ENCODE assay signal across 10 mouse cellular contexts in genomic region chr3:55543929-55544684, GRCm38 (mm10).
A peak's percentile ranks its signal among the peaks of the same experiment; 100 is the strongest.
DNase-seq lines count a peak whose midpoint lies in the region; ATAC-seq lines count a peak whose summit lies in the region.
"Had no signal": no experiment of that assay in that cellular context is flagged by ENCODE, and none has a peak within 500 bp of the region (broad histone marks: within the 10 kb centered on the region; RNA-seq: fewer than 3 reads in every experiment).

No protein-coding gene starts in this region.

- no peak overlapping the region for H3K9ac ChIP-seq in heart, embryonic 13.5 days
- no peak overlapping the region for H3K9ac ChIP-seq in embryonic facial prominence, embryonic 14.5 days (ENCODE audit: low read depth, low read length)

- H3K27ac ChIP-seq in heart, embryonic 13.5 days (replicated peaks), result no peak overlapping the region; the same call in 1 of the 2 replicates
- no peak overlapping the region for H3K27ac ChIP-seq in embryonic facial prominence, embryonic 14.5 days (replicated peaks; ENCODE audit: low read depth, low read length)

- DNase-seq in heart, postnatal 10 days, result no peak
- DNase-seq in NIH3T3 (ENCODE audit: low read depth), result peak; percentile 25
- no peak for DNase-seq in embryonic facial prominence, embryonic 14.5 days (ENCODE audit: low spot score)
- no peak for DNase-seq in gastrocnemius, adult 8-10 months (ENCODE audit: low spot score in 2 of 2)
- no peak for DNase-seq in testis, postnatal 14 days (ENCODE audit: low spot score)
- no peak for DNase-seq in Muller cell, postnatal 12 days (ENCODE audit: inconsistent ontology term)
- DNase-seq: cerebellum, adult 18-20 months; thymus, postnatal 14 days had no signal

- H3K4me1 ChIP-seq in heart, embryonic 13.5 days, result peaks cover 34% of the 10 kb centered on the region
- H3K4me1 ChIP-seq in embryonic facial prominence, embryonic 14.5 days (ENCODE audit: control insufficient read depth, insufficient read depth, low read length), result peaks cover 34% of the 10 kb centered on the region

- WGBS in heart, embryonic 13.5 days, result 20% methylated on average over 13 of the region's 13 CpGs
- WGBS in embryonic facial prominence, embryonic 14.5 days, result 52% methylated on average over 13 of the region's 13 CpGs

- peak overlapping the region; percentile 7 for H3K4me2 ChIP-seq in heart, embryonic 13.5 days
- no peak overlapping the region for H3K4me2 ChIP-seq in embryonic facial prominence, embryonic 14.5 days (ENCODE audit: low read depth, low read length)

- no peaks in the 10 kb centered on the region for H3K36me3 ChIP-seq in heart, embryonic 13.5 days
- H3K36me3 ChIP-seq in embryonic facial prominence, embryonic 14.5 days (ENCODE audit: control insufficient read depth, insufficient read depth, low read length), result no peaks in the 10 kb centered on the region

- intact Hi-C loops in heart, postnatal 10 days (cut with DNase I), result no loop called here

- H3K27me3 ChIP-seq in heart, embryonic 13.5 days (replicated peaks), result no peaks in the 10 kb centered on the region
- H3K27me3 ChIP-seq in embryonic facial prominence, embryonic 14.5 days (replicated peaks; ENCODE audit: control insufficient read depth, insufficient read depth, low read length), result no peaks in the 10 kb centered on the region

- ATAC-seq in heart, embryonic 13.5 days (ENCODE audit: extremely low read depth, insufficient number of reproducible peaks, low FRiP score, low TSS enrichment), result no peak
- ATAC-seq in embryonic facial prominence, embryonic 14.5 days (ENCODE audit: low read depth), result 0 out of 2 replicates have a peak, but pooled peaks have one; percentile 13
- ATAC-seq in megakaryocyte progenitor cell, adult 5-6 weeks (replicated peaks; ENCODE audit: poor library complexity), result 0 out of 2 replicates have a peak, but pooled peaks have one; percentile 36

- no peaks in the 10 kb centered on the region for H3K9me3 ChIP-seq in heart, embryonic 13.5 days
- H3K9me3 ChIP-seq in embryonic facial prominence, embryonic 14.5 days (ENCODE audit: control insufficient read depth, low read length), result no peaks in the 10 kb centered on the region

- no peak overlapping the region for H3K4me3 ChIP-seq in heart, embryonic 13.5 days
- no peak overlapping the region for H3K4me3 ChIP-seq in embryonic facial prominence, embryonic 14.5 days (ENCODE audit: low read depth, low read length)
